Mouse (Mus musculus): Measurements from ENCODE around the gene Fstl1.

Fstl1 gene

DNA sequence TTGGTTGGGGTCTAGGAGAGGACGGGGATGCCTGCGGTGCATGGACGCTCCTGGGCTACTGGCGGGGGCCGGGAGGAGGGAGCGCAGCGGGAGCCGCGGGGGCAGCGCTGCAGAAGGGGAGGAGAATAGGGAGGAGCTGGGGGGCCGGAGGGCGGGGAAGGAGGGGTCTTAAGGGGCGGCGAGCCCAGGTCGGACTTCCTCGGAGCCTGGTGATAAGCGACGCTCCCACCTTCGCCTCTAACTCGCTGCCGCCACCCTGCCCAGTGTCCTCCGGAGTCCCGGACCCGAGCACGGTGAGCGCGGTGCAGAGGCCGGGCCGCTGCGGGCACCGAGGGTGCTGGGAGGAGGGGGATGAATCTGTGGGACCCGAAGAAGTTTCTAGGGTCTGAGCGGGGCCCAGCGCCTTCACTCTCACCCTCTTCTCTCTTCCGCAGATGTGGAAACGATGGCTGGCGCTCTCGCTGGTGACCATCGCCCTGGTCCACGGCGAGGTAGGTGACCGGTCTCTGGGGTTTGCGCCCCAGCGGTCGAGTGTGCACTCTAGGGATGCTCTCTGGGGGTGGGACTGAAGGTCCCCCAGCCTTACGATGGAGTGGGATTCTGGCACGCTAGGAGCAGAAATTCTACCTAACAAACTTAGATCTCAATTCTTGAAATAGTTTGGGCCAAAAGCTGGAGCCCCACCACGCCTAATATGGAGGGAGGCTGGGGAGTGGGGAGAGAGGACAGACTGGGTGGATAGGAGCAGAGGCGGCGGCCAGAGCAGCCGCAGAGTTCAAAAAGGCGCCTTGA, at the start of gene Fstl1:
Gene Fstl1, plus strand, starts transcription at position 14 of the 792 bp plus-strand sequence.
- peak in 1 of 2 experiments; percentile 39 for DNase-seq (ENCODE audit: low spot score in 2 of 2)

DNA sequence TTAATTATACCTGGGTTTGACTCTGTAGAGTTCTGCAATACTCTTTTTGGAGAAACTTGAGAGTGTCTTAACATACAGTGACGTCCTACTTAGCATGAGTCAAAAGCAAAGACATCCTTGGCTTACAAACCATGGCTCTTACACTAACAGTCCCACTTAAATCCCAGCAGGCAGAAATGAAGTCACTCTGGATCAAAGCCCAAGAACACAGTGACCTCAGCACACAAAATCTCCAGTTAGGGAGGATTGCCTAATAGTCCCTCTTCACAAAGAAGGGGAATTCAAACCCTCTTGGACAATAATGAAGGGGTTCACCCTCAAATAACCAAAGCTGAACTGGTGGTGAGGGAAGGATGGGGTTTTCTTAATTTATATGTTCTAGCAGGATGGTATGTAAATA, 48.0 kb upstream of the Fstl1 start:
- peak in 1 of 2 experiments; percentile 40 for DNase-seq (ENCODE audit: low spot score in 2 of 2)

DNA sequence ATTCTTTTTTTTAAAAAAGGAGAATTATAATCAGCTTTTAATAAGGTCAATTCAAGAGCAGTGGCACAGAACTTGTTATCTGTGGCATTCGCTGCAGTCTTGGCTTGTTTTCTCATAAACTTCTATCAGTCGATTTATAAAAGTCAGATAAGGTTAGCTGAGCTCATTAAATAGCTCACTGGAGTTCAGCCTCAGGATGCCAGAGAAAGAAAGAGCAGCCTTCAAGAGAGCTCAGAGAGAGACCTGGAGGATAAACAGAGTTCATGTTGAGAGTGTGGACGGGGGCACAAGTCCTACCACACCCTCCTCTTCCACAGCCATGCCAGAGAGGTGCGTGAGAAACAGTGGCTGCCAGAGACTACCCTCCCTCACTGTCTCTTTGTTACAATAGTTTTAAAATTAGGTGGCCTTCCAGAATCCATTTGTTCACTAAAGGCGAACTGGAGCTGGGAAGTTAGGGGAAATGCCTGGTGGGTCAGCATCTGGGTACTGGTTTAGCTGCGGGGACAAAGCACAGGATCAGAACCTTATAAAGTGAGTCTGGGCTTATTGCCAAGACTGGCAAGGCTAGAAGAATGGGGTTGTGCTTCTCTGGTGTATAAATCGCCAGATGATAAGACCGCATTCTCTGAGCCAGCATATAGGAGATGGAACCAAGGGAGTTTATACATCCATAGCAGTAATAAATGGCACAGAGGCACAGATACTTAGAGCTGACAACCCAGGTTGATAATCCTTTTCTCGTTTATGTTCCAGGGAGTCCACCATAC, 47.1 kb upstream of the Fstl1 start:
- DNase-seq (ENCODE audit: low spot score in 2 of 2) = no peak

DNA sequence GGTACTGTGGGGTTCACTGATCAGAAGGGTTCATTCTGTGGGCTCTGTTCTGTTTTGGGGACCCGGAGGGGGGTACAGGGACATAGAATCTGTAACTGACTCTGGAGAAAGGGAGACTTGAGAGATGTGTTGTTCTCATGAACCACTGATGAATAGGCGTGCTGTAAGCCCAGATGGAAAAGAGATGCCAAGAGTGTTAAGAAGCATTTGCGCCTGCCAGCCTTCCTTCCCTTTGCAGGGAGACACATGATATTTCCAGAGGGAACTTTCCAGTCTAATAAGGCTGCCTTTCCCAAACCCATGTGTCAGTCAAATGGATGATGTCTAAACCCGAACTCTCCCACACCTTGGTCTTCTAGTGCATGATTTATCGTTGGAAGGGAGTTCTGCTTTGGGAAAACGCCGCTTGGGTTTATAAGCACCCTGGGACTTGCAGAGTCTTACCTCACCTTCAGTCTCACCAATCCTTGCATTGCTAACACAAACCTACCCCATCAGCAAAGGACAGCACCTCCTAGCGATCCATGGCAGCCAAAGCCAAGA, 46.3 kb upstream of the Fstl1 start:
- no peak for DNase-seq (ENCODE audit: low spot score in 2 of 2)

DNA sequence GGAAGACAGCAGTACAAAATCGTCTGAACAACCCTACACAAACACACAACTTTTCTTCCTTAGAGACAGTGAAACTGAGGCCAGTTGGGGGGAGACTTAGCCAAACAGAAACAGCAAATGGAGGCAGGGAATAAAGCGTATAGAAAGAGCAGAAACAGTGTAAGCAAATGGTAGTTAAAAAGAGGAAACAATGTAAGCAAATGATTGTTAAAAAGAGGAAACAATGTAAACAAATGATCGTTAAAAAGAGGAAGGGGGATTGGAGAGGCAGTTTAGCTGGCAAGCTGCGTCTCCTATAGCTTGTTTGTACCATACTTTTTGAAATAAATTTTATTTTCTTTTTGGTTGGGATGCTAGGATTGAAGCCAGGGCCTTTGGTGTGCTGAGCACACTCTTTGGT, 45.2 kb upstream of the Fstl1 start:
- no peak for DNase-seq (ENCODE audit: low spot score in 2 of 2)

DNA sequence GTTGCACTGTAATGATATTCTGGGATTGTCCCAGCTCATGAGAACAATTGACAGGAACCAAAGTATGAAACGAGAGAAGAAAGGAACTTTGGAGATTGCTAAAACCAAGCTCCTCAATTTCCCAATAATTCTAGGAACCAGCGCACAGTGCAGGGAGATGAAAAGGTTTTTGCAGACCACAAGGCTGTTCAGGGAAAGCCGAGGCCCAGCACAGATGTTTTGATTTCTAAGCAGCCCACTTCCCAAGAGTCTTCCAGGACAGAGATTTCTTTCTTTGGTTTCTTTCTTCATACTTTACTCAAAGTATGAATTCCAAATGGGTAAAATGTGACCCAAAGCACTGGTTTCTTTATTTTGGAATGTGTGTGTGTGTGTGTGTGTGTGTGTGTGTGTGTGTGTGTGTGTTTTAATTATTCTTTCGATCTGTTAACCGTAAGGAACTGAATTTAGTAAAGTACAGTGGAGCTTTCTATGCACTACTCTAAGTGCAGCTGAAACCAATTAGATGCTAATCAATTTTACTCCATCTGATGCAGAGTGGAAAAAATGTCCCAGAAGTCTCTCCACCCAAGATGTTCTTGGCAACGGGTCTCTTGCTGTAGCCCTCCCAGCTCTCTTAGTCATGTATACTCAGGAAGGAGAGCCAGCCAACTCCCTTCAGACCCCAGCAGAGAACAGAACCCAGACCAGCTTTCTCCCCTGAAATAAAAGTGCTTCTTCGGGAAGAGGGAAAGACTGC, 44.5 kb upstream of the Fstl1 start:
- peak in 1 of 2 experiments; percentile 29 for DNase-seq (ENCODE audit: low spot score in 2 of 2)

DNA sequence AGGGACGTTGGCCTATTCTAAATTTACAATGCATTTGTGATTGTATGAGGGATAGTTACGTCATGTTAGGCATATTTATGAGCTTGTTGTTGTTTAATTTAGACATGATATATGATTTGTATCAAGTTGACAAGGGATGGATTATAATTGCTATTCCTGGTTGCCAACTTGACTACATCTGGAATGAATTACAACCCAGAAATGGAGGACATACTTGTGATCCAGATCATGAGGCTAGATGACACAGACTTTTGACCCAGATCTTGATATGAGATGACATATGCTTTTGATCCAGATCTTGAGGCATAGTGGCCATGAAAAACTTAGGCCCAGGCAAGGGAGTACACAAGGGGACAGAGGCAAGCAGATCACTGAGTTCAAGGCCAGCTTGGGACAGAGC, 36.6 kb upstream of the Fstl1 start:
- DNase-seq (ENCODE audit: low spot score in 2 of 2) = no peak

DNA sequence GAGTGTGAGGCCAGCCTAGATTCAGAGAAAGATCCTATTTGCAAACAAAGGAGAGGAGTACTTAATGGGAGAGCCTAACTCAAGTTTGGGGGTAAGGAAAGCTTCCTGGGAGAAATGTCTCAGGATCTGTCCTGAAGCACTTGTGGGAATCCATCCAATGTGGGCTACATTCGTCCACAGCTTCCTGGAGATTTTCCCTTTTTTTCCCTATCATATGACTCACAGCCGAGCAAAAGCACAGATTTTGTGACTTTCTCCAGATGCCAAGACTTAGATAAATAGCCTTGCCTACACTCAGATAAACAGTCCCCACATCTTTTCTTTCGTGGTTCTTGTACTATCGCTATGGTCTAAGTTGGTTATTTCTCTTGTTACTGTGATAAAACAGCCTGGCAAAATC, 34.4 kb upstream of the Fstl1 start:
- DNase-seq (ENCODE audit: low spot score in 2 of 2) = no peak

DNA sequence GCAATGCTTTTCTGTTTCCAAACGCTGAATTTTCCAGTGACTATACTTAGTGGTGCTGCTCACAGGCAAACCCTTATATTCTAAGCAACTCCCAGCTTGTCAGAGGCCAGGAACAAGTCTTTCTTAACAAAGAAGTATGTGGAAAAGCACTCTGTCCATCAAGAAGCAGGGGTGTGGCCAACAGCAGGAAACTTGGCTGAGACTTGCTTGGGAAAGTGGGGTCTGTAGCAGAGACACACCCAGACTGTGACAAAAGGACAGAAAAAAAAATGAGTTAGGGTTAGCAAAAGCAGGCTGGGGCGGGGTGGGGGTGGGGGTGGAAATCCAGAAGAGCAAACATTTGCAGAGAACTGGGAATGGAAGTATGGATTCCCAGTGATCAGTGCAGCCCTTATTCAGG, 23.8 kb upstream of the Fstl1 start:
- no peak for DNase-seq (ENCODE audit: low spot score in 2 of 2)

DNA sequence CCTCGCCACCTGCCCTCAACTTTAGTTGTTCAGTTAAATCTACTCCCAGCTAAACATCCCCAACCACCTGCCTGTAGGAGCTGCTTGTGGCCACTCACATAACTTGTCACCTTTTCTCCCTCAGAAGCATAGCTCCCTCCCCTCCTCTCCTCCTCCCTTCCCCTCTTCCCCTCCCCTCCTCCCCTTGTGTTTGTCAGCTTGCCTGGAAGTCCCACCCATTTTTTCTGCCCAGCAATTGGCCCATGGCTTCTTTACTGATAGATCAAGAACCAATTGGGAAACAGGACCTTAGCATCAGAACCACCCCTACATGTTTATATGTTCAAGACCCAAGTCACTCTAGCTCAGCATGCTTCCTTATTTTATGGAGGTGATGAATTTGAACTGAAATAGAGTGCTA, 22.9 kb upstream of the Fstl1 start:
- no peak for DNase-seq (ENCODE audit: low spot score in 2 of 2)

DNA sequence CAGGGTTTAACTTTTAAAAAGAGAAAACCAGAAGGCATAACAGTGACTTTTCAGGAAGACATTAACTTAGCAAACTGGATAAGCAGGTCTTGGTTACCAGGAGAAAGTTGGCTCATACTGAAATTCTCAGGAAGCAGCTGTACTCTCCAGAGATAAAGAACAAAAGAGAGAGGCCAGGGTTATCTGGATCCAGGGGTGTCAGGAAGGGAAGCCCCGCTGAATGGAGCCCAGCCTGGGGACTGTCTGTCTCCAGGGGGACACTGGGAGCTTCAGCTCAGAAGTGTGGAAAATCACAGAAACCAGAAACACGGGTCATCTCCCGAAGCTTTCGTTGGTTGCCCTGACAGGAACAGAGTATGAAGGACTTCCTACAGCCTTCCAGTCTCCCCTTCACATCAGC, 22.2 kb upstream of the Fstl1 start:
- DNase-seq (ENCODE audit: low spot score in 2 of 2) = no peak

DNA sequence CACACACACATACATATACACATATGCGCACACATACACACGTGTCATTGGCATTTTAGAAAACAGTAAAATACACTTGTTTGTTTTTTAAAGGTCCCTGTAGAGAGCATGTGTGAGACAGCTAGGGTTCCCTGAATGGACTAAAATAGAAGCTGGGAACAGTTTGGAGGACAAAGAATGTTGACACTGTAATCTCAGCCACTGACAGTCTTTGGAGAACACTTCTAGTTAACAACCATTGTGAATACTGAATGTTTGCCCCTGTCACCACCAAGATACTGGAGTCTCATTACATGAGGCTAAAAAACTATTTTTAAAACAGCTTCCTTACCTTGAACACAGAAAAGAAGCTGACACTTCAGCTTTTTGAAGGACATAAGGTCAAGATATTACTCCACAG, 19.4 kb upstream of the Fstl1 start:
- DNase-seq (ENCODE audit: low spot score in 2 of 2) = no peak

DNA sequence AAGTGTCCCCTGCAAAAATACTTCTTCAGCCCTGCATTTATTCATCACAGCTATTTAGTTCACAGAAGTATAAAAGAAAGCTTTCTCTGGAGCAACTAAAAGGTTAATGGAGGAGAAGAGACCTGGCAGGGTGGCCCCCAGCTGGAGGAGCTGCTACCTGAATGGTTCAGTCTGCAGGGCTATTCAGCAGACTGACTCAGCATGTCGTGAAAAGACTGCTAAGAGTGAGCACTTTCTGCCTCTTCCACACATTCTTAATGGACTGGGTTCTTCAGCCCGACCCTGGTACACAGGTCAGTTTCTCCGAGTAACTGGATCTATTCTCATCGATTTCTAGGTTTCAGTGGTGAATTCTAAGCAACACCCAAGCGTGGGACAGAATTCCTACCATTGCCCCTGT, 12.9 kb upstream of the Fstl1 start:
- DNase-seq (ENCODE audit: low spot score in 2 of 2) = no peak

DNA sequence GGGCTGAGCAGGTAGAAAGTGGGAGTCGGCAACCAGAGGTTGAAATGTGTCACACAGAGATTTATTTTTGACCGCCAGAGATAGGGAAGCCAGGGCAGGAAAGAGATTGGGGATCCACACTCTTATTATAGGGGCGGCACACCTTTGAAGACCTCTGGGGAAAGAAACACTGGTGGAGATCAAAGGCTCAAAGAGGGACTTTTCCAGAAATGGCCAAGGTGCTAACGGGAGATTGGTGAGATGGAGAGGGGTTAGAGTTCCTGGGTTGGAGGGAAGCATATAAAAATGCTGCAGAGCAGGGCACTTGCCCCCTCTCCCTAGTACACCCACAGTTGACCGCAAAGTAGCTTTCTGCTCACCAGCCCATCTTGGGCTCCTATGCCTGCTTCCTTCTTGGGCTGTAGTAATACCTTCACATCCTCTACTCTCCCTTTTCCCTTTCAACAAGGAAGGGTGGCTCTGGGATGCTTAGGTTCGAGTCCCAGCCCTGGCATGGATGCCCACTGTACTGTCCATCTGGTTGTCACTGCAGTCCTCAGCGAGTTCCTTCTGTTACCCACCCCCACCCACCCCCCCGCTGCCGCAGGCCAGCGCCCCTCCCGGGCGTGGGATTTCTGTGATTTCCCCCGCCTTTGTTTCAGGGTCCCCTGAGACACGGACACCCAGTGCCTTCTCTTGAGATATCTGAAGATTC, 360 bp upstream of the Fstl1 start:
- DNase-seq (ENCODE audit: low spot score in 2 of 2) = no peak

DNA sequence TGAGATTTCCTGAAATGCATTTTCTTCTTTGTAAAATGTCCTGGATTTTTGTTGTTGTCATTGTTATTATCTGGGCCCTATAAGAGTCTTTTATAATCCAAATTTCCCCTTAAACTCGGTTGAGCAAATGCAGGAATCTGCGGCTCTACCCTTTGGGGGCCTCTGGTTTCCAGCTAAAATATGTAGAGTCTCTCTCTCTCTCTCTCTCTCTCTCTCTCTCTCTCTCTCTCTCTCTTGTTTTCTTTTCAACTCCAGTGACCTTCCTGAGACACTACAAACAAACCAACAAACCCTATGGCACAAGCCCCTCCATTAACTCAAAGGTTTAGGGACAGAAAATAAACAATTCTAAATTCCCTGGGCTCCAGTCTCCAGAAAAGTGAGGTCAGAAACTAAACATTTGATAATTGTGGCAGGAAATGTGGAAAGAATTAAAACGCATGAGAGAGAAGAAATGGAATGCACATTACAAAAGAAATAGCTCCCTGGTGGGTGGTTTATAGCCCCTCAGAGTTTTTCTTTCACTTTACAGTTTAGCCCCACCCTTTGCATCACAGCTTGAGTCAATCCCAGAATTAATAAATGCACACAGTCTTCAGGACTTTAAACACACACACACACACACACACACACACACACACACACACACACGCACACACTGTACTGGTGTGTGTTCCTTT, 1.3 kb downstream of the Fstl1 start:
- DNase-seq (ENCODE audit: low spot score in 2 of 2) = no peak

DNA sequence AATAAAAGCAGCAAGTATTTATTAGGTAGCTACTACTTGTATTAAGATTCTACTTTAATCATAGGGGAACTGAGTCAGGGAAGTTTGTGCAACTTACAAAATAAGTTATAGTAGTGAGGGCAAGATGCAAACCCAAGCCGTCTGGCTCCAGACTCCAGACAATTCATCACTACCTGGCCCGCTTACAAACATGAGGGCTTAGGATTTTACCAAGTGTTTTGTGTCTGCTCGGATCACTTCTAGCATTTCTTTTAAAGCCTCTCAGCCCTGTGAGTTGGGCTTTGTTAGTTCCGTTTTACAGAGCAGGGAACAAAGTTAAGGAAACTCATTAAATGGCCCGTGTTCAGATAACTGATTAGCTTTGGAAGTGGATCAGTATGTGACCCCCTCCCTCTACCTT, 1.9 kb downstream of the Fstl1 start:
- DNase-seq (ENCODE audit: low spot score in 2 of 2) = no peak

DNA sequence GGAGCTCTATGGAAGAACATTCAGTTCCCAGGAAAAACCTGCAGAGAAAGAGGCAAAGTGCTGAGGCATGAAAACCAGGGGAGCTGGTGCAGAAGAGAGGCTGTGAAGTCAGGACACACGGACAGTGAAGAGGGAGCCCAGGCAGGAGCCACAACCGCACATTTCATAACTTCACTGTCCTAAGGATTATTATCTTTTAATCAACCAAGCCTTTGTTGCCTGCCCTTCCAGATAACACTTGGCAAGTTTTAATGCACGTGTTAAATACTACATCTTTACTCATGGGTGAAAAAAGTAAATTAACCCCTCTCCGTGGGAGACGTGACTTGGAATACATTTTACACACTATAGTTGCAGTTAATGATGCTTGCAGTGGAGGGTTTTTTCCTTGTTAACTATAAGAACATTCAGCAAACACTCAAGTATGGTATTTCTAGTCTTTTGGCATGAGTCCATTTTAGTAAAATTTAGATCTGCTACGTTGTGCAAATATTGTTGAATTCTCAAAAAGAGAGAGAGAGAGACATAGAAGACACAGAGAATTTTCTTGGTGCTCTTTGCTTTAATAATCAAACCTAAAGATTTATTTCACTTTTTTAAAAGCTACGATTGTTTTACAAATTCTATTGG, 3.1 kb downstream of the Fstl1 start:
- DNase-seq (ENCODE audit: low spot score in 2 of 2) = no peak

DNA sequence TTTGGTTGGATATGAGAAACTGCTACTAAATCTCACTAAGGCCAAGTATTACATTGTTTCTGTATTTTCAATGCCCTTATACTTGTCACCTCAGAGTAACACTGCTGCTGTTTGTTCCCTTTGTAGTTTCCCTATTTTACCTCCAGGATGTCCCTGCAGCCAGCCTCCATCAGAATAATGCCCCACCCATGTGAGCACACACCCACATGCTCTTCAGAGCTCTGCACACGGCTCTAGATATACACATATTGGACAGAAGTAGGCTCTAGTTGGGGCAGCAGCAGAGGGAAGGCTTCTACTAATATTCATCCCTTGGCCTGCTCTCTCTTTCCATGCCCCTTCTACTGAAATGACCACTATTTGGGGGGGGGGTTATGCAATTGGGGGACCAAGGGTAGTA, 3.7 kb downstream of the Fstl1 start:
- no peak for DNase-seq (ENCODE audit: low spot score in 2 of 2)

DNA sequence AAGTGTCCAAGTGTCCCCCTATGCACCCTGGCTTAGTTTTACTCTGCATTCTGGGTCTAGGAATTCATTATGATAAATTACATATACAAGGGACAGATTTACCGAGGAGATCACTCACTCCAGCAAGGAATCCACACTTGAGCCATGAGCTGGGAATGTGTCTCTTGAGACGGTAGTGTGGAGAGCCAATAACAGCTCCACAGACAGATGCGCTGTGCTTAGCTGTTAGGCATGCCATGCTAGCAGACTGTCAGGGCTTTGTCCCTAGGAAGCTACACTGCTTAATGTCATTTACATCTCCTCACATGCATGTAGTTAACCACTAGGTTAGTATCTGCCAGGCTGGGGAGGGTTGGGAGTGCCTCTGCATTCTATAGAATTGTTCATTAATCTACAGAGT, 4.2 kb downstream of the Fstl1 start:
- no peak for DNase-seq (ENCODE audit: low spot score in 2 of 2)

DNA sequence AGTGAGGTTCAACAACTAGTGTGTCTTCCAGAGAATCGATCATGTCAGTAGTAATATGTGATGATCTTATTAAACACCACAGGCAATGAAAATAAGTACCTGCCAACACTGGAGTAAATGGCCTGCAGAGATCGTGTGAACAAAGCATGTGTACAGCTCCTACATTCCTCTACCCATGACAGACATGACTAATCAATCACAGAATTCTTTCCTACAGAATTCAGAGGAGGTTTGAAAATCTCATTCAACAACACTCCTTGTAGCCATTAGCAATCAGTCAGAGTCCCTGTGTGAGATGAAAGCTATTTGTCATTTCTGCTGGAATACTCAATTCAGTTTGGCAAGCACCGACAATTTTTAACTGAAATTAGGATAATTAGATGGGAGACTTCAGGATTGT, 7.9 kb downstream of the Fstl1 start:
- DNase-seq (ENCODE audit: low spot score in 2 of 2) = no peak

All from urinary bladder, adult 18-20 months (tissue).